Mouse (Mus musculus) cortical plate, adult 2 months (tissue): ENCODE results near the gene Irs2. TPM values are rescaled to one million over a fixed set of nuclear protein-coding genes. Genes with fewer than 3 reads are reported as not detected.

Experiments used
- H3K27ac ChIP-seq: fragments of 200-500 bp; 2 replicates; pipeline ENCODE4 v1.5.1; 2012; ENCODE audit warnings: low read length, control low read depth, inconsistent platforms; ENCODE audit not compliant: insufficient read depth
- H3K4me1 ChIP-seq: fragments of 200-500 bp; 2 replicates; pipeline ENCODE4 v1.6.1; 2011; ENCODE audit warnings: low read length; ENCODE audit not compliant: control insufficient read depth, insufficient read depth
- H3K4me3 ChIP-seq: fragments of 200-500 bp; 2 replicates; pipeline ENCODE4 v1.5.1; 2011; ENCODE audit warnings: mild to moderate bottlenecking, low read length, control low read depth; ENCODE audit not compliant: insufficient read depth
- CTCF ChIP-seq: fragments of 200-500 bp; IDR thresholded peaks from 2 replicates; pipeline ENCODE4 v1.5.1; 2011; ENCODE audit warnings: mild to moderate bottlenecking, control low read depth, low read length; ENCODE audit not compliant: insufficient read depth; ENCODE audit errors: extremely low read depth
- POLR2A ChIP-seq: fragments of 200-500 bp; IDR thresholded peaks from 2 replicates; pipeline ENCODE4 v1.6.1; 2011; ENCODE audit warnings: mild to moderate bottlenecking, low read length, control low read depth; ENCODE audit not compliant: insufficient read depth; ENCODE audit errors: extremely low read depth
- polyA plus RNA-seq: library from polyadenylated mRNA; depleted of rRNA; stranded (reverse); fragments of >200 nt; gene quantifications from 2 replicates; pipeline ENCODE4 v1.2.3, GENCODE M21; 2012

The Irs2 gene
- polyA plus RNA-seq, 1 experiment = 18.0 TPM

DNA sequence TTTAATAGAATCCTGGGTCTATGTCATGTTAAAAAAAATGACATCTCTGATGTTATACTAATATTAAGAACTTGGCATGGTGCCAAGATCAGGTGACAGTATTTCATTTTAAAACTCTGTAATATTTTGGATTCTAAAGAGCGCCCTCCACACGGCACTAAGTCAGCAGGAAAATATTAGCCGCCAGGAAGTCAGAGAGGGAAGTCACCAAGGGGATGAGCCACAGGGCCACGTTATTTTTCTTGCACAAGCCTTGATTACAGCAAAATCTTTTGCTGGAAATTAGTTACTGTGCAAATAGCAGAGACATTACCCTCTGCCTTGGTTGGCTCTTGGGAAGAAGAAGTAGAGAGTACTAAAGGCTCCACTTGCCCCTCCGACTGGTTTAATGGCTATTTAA lies 30.5 kb upstream of the Irs2 start:
- Histone ChIP-seq H3K4me3 (no peak overlapping the region), H3K4me1 (no peaks in the 10 kb centered on the region), H3K27ac (no peak overlapping the region)
- TF ChIP-seq POLR2A (no peak), CTCF (no peak)

DNA sequence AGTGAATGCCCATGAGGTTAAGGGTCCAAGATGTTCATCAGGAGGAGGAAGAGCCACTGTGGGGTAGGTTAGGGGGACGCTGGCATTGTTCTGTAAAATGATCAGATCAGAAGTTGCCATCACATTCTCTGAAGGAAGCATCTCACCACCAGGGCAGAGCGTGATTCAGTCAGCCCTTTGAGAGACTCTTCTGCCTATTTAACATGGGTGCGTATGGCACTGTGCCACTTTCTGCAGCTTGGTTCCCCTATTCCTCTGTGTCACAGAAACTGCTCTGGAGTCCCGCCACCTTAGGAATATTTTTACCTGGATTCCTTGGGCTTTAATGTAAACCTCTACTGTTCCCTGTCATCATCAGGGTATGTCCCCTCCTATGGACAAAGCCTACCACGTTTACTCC lies 30.1 kb upstream of the Irs2 start:
- H3K4me1 ChIP-seq = no peaks in the 10 kb centered on the region

DNA sequence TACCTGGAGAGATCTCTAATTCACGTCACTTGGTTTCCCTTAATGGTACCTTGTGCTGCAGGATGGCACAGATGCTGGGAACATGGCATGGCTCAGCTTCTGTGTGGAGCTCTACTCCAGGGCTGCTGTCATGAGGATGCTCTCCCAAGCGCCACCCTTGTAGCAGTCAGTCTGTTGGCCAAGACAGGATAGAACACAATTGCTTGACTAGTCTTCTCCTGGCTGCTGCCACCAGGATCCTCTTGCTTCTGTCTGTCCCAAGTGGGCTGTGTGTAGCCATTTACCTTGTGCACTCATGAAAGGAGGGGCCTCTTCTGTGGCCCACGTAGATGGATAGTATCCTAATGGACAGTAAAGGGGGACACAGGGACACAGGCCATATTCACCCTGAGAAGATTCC lies 28.5 kb upstream of the Irs2 start:
- H3K4me3 ChIP-seq = no peak overlapping the region
- TF ChIP-seq POLR2A = no peak
- no peak for TF ChIP-seq CTCF
- no peaks in the 10 kb centered on the region for H3K4me1 ChIP-seq
- H3K27ac ChIP-seq = no peak overlapping the region

More for the DNA sequence above, 30.1 kb upstream of the Irs2 start:
- TF ChIP-seq CTCF (no peak), POLR2A (no peak)
- no peak overlapping the region for H3K27ac ChIP-seq
- H3K4me3 ChIP-seq = no peak overlapping the region

DNA sequence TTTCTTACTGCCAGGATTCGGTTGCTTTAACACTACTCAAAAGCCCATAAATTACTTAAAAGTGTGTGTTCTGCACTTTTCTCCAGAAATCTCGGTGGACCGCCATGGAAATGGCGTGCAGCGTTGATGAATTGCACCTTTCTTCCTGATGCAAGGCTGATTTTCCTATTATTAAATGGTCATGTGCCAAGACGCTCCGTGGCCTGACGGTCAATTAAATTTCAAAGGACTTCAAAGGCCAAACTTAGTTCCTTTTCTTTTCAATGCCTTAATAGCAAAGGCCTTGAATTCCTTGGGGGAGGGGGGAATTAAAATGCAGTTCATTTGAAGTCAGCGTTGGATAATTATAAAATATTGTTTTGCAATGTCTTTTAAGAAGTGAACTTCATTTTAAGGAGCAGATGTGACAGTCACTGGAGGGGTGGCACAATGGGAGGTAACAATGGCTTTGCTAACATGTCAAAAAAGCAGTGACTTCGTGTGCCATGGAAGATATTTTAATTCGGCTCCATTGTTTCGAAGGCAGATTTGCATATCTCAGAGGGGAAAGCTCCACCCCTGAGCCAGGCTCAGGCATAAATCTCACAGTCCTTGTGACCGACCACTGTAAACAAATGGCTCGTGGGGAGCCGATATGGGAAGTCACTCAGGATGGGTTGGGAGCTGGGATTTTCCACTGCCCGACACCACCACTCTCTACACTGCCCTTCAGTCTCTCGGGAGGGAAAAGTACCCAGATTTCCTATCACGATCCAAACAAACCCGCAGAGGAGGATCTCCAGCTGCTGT lies 27.6 kb upstream of the Irs2 start:
- TF ChIP-seq POLR2A = no peak
- no peak for TF ChIP-seq CTCF
- no peaks in the 10 kb centered on the region for H3K4me1 ChIP-seq
- H3K27ac ChIP-seq = no peak overlapping the region
- no peak overlapping the region for H3K4me3 ChIP-seq

DNA sequence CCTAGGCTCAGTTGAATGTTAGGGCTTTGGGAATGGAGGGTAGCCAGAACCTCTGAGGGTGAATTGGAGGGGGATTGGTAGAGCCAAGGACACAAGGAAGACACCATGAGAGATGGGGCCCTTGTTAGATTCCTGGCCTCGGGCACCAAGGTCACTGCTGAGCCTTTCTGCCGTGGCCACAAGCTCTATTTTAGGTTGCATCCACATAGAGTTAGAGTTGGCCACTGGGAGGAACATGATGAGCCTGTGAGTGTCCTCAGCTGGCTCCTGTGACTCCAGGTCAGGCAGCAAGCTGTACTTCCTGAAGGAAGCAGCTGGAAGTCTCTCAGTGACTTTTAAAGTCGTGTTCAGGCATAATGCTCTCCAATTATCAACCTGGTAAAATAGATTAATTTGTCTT lies 16.6 kb upstream of the Irs2 start:
- Histone ChIP-seq H3K27ac (no peak overlapping the region), H3K4me3 (no peak overlapping the region), H3K4me1 (no peaks in the 10 kb centered on the region)
- no peak for TF ChIP-seq CTCF
- TF ChIP-seq POLR2A = no peak

DNA sequence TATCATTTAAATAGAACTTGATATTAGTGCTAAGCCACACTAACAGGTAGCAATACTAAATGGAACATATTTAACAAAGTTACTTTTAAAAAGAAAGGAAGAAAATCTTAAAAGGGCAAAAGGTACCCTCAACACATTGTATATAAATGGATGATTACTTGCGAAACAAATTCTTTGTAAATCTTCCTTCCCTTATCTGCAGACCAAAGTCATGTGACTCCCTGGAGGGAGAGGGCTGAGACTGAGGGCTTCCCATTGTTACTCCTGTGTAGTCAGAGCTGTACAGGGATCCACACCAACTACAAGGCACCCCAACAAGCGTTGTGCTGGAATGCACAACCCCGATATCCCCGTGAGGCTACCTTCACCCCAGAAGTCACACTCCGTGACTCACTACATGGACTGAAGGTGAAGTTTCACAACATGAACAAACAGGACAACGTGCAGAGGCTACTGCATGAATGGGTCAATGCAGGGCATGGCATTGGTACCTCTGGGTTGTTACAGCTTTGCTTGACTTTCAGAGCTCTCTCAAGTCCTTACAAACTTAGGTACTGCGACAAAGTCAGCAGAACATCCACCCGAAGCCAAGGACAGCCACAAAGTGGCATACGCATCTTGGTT lies 12.8 kb upstream of the Irs2 start:
- Histone ChIP-seq H3K4me3 (no peak overlapping the region), H3K27ac (no peak overlapping the region), H3K4me1 (no peaks in the 10 kb centered on the region)
- TF ChIP-seq CTCF = no peak
- TF ChIP-seq POLR2A = no peak

DNA sequence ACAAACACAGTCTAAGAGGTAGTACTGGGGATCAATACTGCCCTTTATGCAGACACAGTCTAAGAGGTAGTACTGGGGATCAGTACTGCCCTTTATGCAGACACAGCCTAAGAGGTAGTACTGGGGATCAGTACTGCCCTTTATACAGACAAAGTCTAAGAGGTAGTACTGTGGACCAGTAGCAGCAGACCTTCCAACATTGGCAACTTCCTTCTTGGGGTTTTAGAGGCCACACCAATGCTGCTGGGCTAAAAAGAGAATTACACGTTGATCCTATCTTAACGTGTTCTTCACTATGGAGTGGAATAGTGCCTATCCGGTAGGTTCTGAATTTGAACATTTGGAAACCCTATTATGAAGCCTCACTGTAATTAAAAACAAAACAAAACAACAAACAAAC lies 7.4 kb upstream of the Irs2 start:
- TF ChIP-seq POLR2A (no peak), CTCF (no peak)
- Histone ChIP-seq H3K4me1 (peaks cover 1% of the 10 kb centered on the region; the same call in 1 of the 2 replicates), H3K4me3 (no peak overlapping the region), H3K27ac (no peak overlapping the region)

DNA sequence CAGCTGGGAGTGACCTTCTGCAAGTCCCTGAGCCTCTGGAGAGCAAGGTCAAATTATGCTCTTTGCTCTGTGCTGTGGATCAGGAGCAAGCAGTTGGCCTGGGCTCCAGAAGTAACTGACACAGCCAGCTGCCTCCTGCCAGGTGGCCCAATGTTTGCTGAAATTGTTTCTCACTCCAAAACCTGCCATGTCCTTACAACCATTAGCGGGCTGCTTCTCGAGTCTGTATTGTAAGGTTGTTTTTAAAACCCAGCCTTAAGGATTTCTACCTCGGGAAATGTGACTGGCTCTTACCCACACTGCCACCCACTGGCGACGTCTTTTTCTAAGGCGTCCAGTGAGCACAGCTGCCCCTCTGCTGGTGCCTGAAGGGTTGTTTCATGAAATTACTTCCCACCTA lies 5.0 kb upstream of the Irs2 start:
- TF ChIP-seq POLR2A (no peak), CTCF (peak; percentile 65)
- no peak overlapping the region for H3K27ac ChIP-seq
- H3K4me3 ChIP-seq = no peak overlapping the region
- peaks cover 1% of the 10 kb centered on the region; the same call in 1 of the 2 replicates for H3K4me1 ChIP-seq

DNA sequence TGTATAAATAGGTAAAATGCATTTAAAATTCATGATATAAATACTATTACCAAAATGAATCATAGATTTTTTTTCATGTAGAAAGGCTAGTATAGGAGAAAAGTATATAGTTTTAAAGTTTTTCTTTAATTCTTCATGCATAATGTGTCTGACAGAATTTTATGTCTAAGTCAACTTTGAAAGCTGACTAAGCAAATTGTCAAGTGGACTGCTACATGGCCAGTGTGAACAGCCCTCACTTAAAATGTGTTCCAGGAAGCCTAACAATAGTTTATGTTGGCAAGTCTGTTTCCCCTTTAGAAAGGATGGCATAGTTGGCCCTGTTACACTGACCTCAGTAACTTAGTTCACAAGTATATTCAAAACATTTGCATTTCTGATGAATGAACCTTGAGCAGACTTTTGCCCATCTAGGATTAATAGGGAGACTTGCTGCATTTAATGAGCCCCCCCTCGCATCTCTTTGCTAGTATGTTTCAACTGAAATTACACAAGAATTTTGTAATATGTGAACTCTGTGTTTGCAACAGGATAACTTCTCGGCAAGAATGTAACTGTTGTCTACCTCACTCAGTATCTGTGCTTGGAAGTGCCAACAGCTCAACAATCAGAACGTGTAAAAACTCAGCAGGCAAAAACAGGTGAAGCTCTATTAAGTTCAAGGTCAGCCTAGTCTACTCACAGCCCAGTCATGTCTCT lies 3.7 kb upstream of the Irs2 start:
- no peak for TF ChIP-seq POLR2A
- TF ChIP-seq CTCF = no peak
- no peak overlapping the region for H3K27ac ChIP-seq
- H3K4me3 ChIP-seq = no peak overlapping the region
- H3K4me1 ChIP-seq = peaks cover 1% of the 10 kb centered on the region; the same call in 1 of the 2 replicates
